Mouse (Mus musculus) MEL (cell line): ENCODE measurements around the gene Gm28047. TPM values are rescaled to one million over a fixed set of nuclear protein-coding genes. Genes with fewer than 3 reads are reported as not detected.

ENCODE experiments used
- DNase-seq: peaks from one replicate; pipeline ENCODE4 v3.0.0; 2011; ENCODE audit warnings: low read depth, low spot score
- H3K27ac ChIP-seq: 2 replicates; pipeline ENCODE4 v1.5.1; 2012; ENCODE audit warnings: low read depth, mild to moderate bottlenecking, control low read depth, low read length, moderate library complexity; ENCODE audit not compliant: control insufficient read depth
- H3K27me3 ChIP-seq, 2 experiments: fragments of 150-350 bp in 1 of 2; sonication (generic) in 1 of 2; 2 replicates each; pipeline ENCODE4 v1.6.1; 2012; ENCODE audit warnings: low read length in 2 of 2, mild to moderate bottlenecking in 2 of 2, improper control_type of control experiment in 1 of 2, moderate library complexity in 1 of 2; ENCODE audit not compliant: insufficient read depth in 2 of 2, control insufficient read depth in 1 of 2
- H3K36me3 ChIP-seq, 2 experiments: 2 replicates each; pipeline ENCODE4 v1.6.1; 2012 to 2014; ENCODE audit warnings: low read length in 2 of 2, improper control_type of control experiment in 1 of 2, inconsistent platforms in 1 of 2, mild to moderate bottlenecking in 1 of 2; ENCODE audit not compliant: insufficient read depth in 2 of 2, control insufficient read depth in 1 of 2
- H3K4me1 ChIP-seq, 2 experiments: fragments of 150-350 bp in 1 of 2; sonication (generic) in 1 of 2; 2 replicates each; pipeline ENCODE4 v1.6.1; 2012; ENCODE audit warnings: low read length in 2 of 2, improper control_type of control experiment in 1 of 2, mild to moderate bottlenecking in 1 of 2; ENCODE audit not compliant: insufficient read depth in 2 of 2, control insufficient read depth in 1 of 2
- H3K4me3 ChIP-seq, 2 experiments: fragments of 150-350 bp in 1 of 2; sonication (generic) in 1 of 2; 2 replicates each; pipeline ENCODE4 v1.5.1; 2012; ENCODE audit warnings: low read depth in 2 of 2, low read length in 2 of 2, mild to moderate bottlenecking in 2 of 2, moderate library complexity in 2 of 2, control low read depth in 1 of 2, improper control_type of control experiment in 1 of 2; ENCODE audit not compliant: control insufficient read depth in 1 of 2, insufficient read depth in 1 of 2
- H3K79me2 ChIP-seq: 2 replicates; pipeline ENCODE4 v1.6.1; 2012; ENCODE audit warnings: mild to moderate bottlenecking, low read length, moderate library complexity; ENCODE audit not compliant: control insufficient read depth, poor library complexity, insufficient read depth
- H3K9ac ChIP-seq: 2 replicates; pipeline ENCODE4 v1.6.1; 2012; ENCODE audit warnings: low read depth, mild to moderate bottlenecking, control low read depth, low read length, moderate library complexity; ENCODE audit not compliant: control insufficient read depth, poor library complexity, severe bottlenecking
- H3K9me3 ChIP-seq: fragments of 150-350 bp; sonication (generic); replicated peaks from 2 replicates; pipeline ENCODE4 v1.6.1; 2012; ENCODE audit warnings: mild to moderate bottlenecking, low read length, improper control_type of control experiment, moderate library complexity; ENCODE audit not compliant: insufficient read depth
- CHD2 ChIP-seq: IDR thresholded peaks from 2 replicates; pipeline ENCODE4 v1.6.1; 2011; ENCODE audit warnings: low read length, improper control_type of control experiment
- E2F4 ChIP-seq: IDR thresholded peaks from 2 replicates; pipeline ENCODE4 v1.6.1; 2011; ENCODE audit warnings: low read depth, low read length, improper control_type of control experiment, borderline replicate concordance
- ELF1 ChIP-seq: IDR thresholded peaks from 2 replicates; pipeline ENCODE4 v1.6.1; 2014; ENCODE audit warnings: low read depth, mild to moderate bottlenecking, inconsistent platforms, low read length, improper control_type of control experiment, moderate library complexity
- EP300 ChIP-seq, 2 experiments: IDR thresholded peaks; 2 replicates each; pipeline ENCODE4 v1.6.1; 2011; ENCODE audit warnings: improper control_type of control experiment in 2 of 2, low read length in 2 of 2, low read depth in 1 of 2, mild to moderate bottlenecking in 1 of 2
- ETS1 ChIP-seq: IDR thresholded peaks from 2 replicates; pipeline ENCODE4 v1.6.1; 2012; ENCODE audit warnings: low read depth, mild to moderate bottlenecking, inconsistent platforms, low read length, improper control_type of control experiment, moderate library complexity
- MXI1 ChIP-seq: IDR thresholded peaks from 2 replicates; pipeline ENCODE4 v1.6.1; 2011; ENCODE audit warnings: mild to moderate bottlenecking, low read depth, low read length, improper control_type of control experiment
- MYC ChIP-seq: IDR thresholded peaks from 2 replicates; pipeline ENCODE4 v1.6.1; 2011; ENCODE audit warnings: low read depth, mild to moderate bottlenecking, low read length, improper control_type of control experiment, moderate library complexity
- NELFE ChIP-seq: IDR thresholded peaks from 2 replicates; pipeline ENCODE4 v1.6.1; 2011; ENCODE audit warnings: low read depth, low read length, improper control_type of control experiment
- POLR2A ChIP-seq, 2 experiments: IDR thresholded peaks; 2 replicates each; pipeline ENCODE4 v1.6.1; 2011 to 2012; ENCODE audit warnings: low read length in 2 of 2, mild to moderate bottlenecking in 2 of 2, control low read depth in 1 of 2, improper control_type of control experiment in 1 of 2, low read depth in 1 of 2, moderate library complexity in 1 of 2; ENCODE audit not compliant: control insufficient read depth in 1 of 2, insufficient read depth in 1 of 2, poor library complexity in 1 of 2
- POLR2AphosphoS5 ChIP-seq: IDR thresholded peaks from 2 replicates; pipeline ENCODE4 v1.6.1; 2012; ENCODE audit warnings: low read depth, borderline replicate concordance, mild to moderate bottlenecking, inconsistent platforms, low read length, moderate library complexity, mixed read lengths
- RAD21 ChIP-seq: IDR thresholded peaks from 2 replicates; pipeline ENCODE4 v1.6.1; 2011; ENCODE audit warnings: mild to moderate bottlenecking, low read depth, low read length, improper control_type of control experiment
- SMC3 ChIP-seq: IDR thresholded peaks from 2 replicates; pipeline ENCODE4 v1.6.1; 2011; ENCODE audit warnings: low read depth, low read length, improper control_type of control experiment
- USF1 ChIP-seq: IDR thresholded peaks from 2 replicates; pipeline ENCODE4 v1.6.1; 2014; ENCODE audit warnings: low read depth, mild to moderate bottlenecking, inconsistent platforms, low read length, improper control_type of control experiment, moderate library complexity
- ZC3H11A ChIP-seq: IDR thresholded peaks from 2 replicates; pipeline ENCODE4 v1.6.1; 2012; ENCODE audit warnings: low read depth, mild to moderate bottlenecking, inconsistent platforms, low read length, improper control_type of control experiment
- ZMIZ1 ChIP-seq: IDR thresholded peaks from 2 replicates; pipeline ENCODE4 v1.6.1; 2012; ENCODE audit warnings: low read depth, mild to moderate bottlenecking, inconsistent platforms, low read length, improper control_type of control experiment, moderate library complexity
- ZNF384 ChIP-seq: IDR thresholded peaks from 2 replicates; pipeline ENCODE4 v1.6.1; 2012; ENCODE audit warnings: low read depth, mild to moderate bottlenecking, inconsistent platforms, low read length, improper control_type of control experiment
- polyA plus RNA-seq, 2 experiments: library from polyadenylated mRNA; stranded (reverse) in 1 of 2; unstranded in 1 of 2; fragments of >175 nt in 1 of 2; fragments of >200 nt in 1 of 2; gene quantifications; 2 replicates each; pipeline versions ENCODE4 v1.2.1 to v1.2.4; 2012; ENCODE audit warnings: low replicate concordance in 2 of 2, low read depth in 1 of 2; ENCODE audit not compliant: insufficient read length in 2 of 2, insufficient read depth in 1 of 2, missing spikeins in 1 of 2
- total RNA-seq: library from RNA; depleted of rRNA; stranded (reverse); fragments of 300-350 nt; gene quantifications from 2 replicates; pipeline ENCODE4 v1.2.3, GENCODE M21; 2012

The Gm28047 gene
- total and polyA plus RNA-seq, 3 experiments: 0.52 TPM; not detected in 2

- Histone ChIP-seq H3K9me3 (no peaks in the 10 kb centered on the region), H3K4me3 (no peak overlapping the region), H3K27ac (no peak overlapping the region), H3K36me3 (peaks cover 0 to 29% of the 10 kb centered on the region in 2 experiments; a peak in 2 of 4 replicates), H3K4me1 (no peaks in the 10 kb centered on the region), H3K79me2 (no peaks in the 10 kb centered on the region), H3K27me3 (no peaks in the 10 kb centered on the region), H3K9ac (no peak overlapping the region)
- TF ChIP-seq E2F4: no peak
- TF ChIP-seq CHD2: no peak
- TF ChIP-seq MYC: no peak
- TF ChIP-seq ZC3H11A: no peak
- no peak for TF ChIP-seq ELF1
- no peak for DNase-seq
These were observed 78.0 kb downstream of the Gm28047 start for GRCm38 (mm10) chr15:102546677-102547427.

DNA sequence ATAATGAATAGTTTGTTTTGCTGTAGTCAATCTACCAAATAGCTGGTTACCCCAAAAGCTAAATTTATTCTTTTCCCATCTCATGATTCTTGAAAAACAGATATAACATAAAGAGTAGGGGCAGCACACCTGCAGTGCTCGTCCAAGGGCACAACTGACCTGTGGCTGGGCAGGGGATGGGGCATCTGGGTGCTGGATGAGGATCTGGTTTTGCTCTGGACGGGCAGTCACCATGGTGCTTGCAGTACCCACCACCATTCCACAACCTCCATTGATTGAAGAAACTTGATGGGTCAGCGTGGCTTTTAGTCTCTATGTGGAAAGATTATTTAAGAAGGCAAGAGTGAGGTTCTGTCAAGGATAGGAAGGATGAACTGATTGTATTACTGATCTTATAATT is 78.6 kb downstream of the Gm28047 start:
- no peak for TF ChIP-seq NELFE
- no peak for TF ChIP-seq ZNF384
- TF ChIP-seq MXI1: no peak
- no peak for TF ChIP-seq POLR2A (IDR thresholded peaks at IDR 0.05; ENCODE audit: control insufficient read depth in 1 of 2, insufficient read depth in 1 of 2, low read depth in 1 of 2, low read length in 2 of 2, poor library complexity in 1 of 2)
- TF ChIP-seq SMC3: no peak
- no peak for TF ChIP-seq POLR2AphosphoS5
- no peak for TF ChIP-seq ETS1
- no peak for TF ChIP-seq ZMIZ1
- TF ChIP-seq CHD2: no peak
- TF ChIP-seq EP300 (IDR thresholded peaks at IDR 0.05; ENCODE audit: low read depth in 1 of 2, low read length in 2 of 2): no peak
- TF ChIP-seq USF1: no peak
- TF ChIP-seq RAD21: no peak
- no peak for TF ChIP-seq E2F4
- DNase-seq: no peak
- no peaks in the 10 kb centered on the region for H3K4me1 ChIP-seq
- no peak overlapping the region for H3K9ac ChIP-seq
- no peaks in the 10 kb centered on the region for H3K9me3 ChIP-seq
- peaks cover 0 to 26% of the 10 kb centered on the region in 2 experiments; a peak in 2 of 4 replicates for H3K36me3 ChIP-seq
- no peaks in the 10 kb centered on the region for H3K27me3 ChIP-seq
- no peak overlapping the region for H3K27ac ChIP-seq
- H3K4me3 ChIP-seq: no peak overlapping the region
- H3K79me2 ChIP-seq: no peaks in the 10 kb centered on the region
